Mouse (Mus musculus): ENCODE data around the gene Ralgps1. TPM values are rescaled to one million over a fixed set of nuclear protein-coding genes. Genes with fewer than 3 reads are reported as not detected.
"Not testable (repeated sequence)": the region's sequence is repeated elsewhere in the genome, so short reads cannot be mapped to it uniquely, and the experiment has no call there.

Ralgps1 gene
- polyA plus RNA-seq, 2 experiments from 2014 or later = 5.8 to 8.9 TPM

GRCm38 (mm10) chr2:33130526-33131483 lies 240.5 kb downstream of the Ralgps1 start:
- peak; percentile 71 for ATAC-seq

GRCm38 (mm10) chr2:33130141-33130525 lies 241.2 kb downstream of the Ralgps1 start:
- ATAC-seq = peak; percentile 30

- ATAC-seq = no peak
Observed at GRCm38 (mm10) chr2:33129696-33130095, 241.6 kb downstream of the Ralgps1 start.

GRCm38 (mm10) chr2:33129005-33129404 lies 242.3 kb downstream of the Ralgps1 start:
- no peak for ATAC-seq

- no peak for ATAC-seq
Observed at GRCm38 (mm10) chr2:33127271-33127670, 244.0 kb downstream of the Ralgps1 start.

- ATAC-seq = no peak
Observed at GRCm38 (mm10) chr2:33122856-33123255, 248.4 kb downstream of the Ralgps1 start.

- ATAC-seq = no peak
Observed at GRCm38 (mm10) chr2:33100536-33100935, 270.8 kb downstream of the Ralgps1 start.

- ATAC-seq = not testable (repeated sequence)
Observed at GRCm38 (mm10) chr2:33097326-33097725, 274.0 kb downstream of the Ralgps1 start.

GRCm38 (mm10) chr2:33095221-33095671 lies 276.0 kb downstream of the Ralgps1 start:
- ATAC-seq = no peak

GRCm38 (mm10) chr2:33090620-33091520 lies 280.4 kb downstream of the Ralgps1 start:
- ATAC-seq = no peak

GRCm38 (mm10) chr2:33090033-33090400 lies 281.3 kb downstream of the Ralgps1 start:
- not testable (repeated sequence) for ATAC-seq

GRCm38 (mm10) chr2:33089356-33090032 lies 281.8 kb downstream of the Ralgps1 start:
- ATAC-seq = no peak

- no peak for ATAC-seq
Observed at GRCm38 (mm10) chr2:33086671-33087363, 284.5 kb downstream of the Ralgps1 start.

GRCm38 (mm10) chr2:33086016-33086596 lies 285.2 kb downstream of the Ralgps1 start:
- ATAC-seq = no peak

GRCm38 (mm10) chr2:33084221-33084620 lies 287.1 kb downstream of the Ralgps1 start:
- no peak for ATAC-seq

Other genes starting within 250 kb of the Ralgps1 start
- under 1 TPM in 1 of 2 experiments, not detected in 1; 0.22 TPM for gene Garnl3, start 239.8 kb downstream of the Ralgps1 start, polyA plus RNA-seq (2017; shearing (Covaris generic))
- 10 to 100 TPM in 1 of 2 experiments, 1 to 10 TPM in 1; 7.8 to 11.3 TPM for gene Angptl2, start 155.4 kb downstream of the Ralgps1 start, polyA plus RNA-seq (2017; shearing (Covaris generic))
- gene Zbtb34, start 59.8 kb upstream of the Ralgps1 start, polyA plus RNA-seq (2017; shearing (Covaris generic)) = 1 to 10 TPM in 1 of 2 experiments, under 1 TPM in 1; 0.66 to 1.2 TPM
- 10 to 100 TPM; 16.4 TPM for gene Zbtb43, start 97.1 kb upstream of the Ralgps1 start, polyA plus RNA-seq (2017; shearing (Covaris generic))